Mouse (Mus musculus): ENCODE measurements at regions not wholly inside any gene's neighbourhood (a gene's known extent, or its start where the extent isn't known, plus 50 kb on each side); places are given as distances from the start of the nearest gene placed in this dataset.

- no peak overlapping the region for H3K27ac ChIP-seq
- H3K9me3 ChIP-seq (replicated peaks) = no peaks in the 10 kb centered on the region
- H3K36me3 ChIP-seq = no peaks in the 10 kb centered on the region
- H3K27me3 ChIP-seq = no peaks in the 10 kb centered on the region
- WGBS = 13% methylated on average over 1 of the region's 1 CpGs
- ATAC-seq (replicated peaks; ENCODE audit: low FRiP score) = no peak
- no peak overlapping the region for H3K9ac ChIP-seq
- H3K4me2 ChIP-seq = no peak overlapping the region
- H3K4me1 ChIP-seq = peaks cover 59% of the 10 kb centered on the region
- no peak overlapping the region for H3K4me3 ChIP-seq (replicated peaks)
These were observed 154.2 kb upstream of the Ctnnb1 start for GRCm38 (mm10) chr9:120774772-120775171.

DNA sequence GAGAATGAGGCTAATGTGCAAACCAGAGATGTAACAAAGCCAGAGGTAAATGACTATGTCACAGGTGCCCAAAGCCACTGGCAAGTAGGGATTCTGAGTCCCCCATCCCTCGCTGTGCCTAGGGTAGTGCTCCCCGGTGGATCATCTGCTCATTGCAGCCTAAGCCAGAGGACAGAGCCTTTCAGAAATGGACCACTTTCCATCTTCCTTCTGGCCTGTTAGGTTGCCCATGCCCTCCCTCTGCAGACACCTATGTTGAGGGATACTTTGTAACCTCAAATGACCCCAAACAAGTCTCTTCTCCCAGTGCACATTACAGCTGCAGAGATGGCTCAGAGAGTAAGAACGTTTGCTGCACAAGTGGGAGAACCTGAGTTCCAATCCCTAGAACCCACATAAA, 153.3 kb upstream of the Ctnnb1 start:
- H3K4me3 ChIP-seq (replicated peaks) = no peak overlapping the region
- H3K4me1 ChIP-seq = peaks cover 50% of the 10 kb centered on the region
- H3K36me3 ChIP-seq = no peaks in the 10 kb centered on the region
- H3K9me3 ChIP-seq (replicated peaks) = no peaks in the 10 kb centered on the region
- ATAC-seq (replicated peaks; ENCODE audit: low FRiP score) = no peak
- H3K27me3 ChIP-seq = no peaks in the 10 kb centered on the region
- 66% methylated on average over 3 of the region's 3 CpGs for WGBS
- no peak overlapping the region for H3K9ac ChIP-seq
- H3K27ac ChIP-seq = peak overlapping the region; percentile 81
- H3K4me2 ChIP-seq = no peak overlapping the region

DNA sequence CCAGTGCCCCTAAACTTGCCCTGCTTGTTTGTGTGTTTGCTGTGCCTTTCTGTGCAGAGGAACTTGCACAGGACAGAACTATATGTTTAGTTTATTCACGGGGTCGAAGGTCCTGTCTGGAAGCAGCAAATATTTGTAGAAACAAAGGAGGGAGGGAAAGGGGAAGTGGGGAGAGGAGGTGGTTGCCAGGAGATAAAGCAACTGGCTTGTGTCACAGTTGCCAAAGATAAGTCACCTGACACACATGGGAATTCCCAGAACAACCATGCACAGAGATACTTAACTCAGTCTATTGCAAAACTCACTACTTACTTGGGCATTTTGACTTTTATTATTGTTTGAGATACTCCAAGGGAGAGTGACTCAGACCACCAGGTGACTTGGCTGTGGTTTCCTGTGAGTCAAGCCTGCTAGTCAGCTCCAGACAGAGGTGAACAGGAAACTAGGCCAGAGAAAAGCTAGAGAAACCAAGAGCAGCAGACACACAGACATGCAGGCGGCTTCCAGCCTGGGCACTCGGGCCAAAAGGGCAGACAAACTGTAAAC, 152.5 kb upstream of the Ctnnb1 start:
- Histone ChIP-seq H3K9ac (no peak overlapping the region), H3K4me2 (no peak overlapping the region), H3K27ac (peak overlapping the region; percentile 81), H3K27me3 (no peaks in the 10 kb centered on the region), H3K4me3 (replicated peaks) (no peak overlapping the region), H3K4me1 (peaks cover 42% of the 10 kb centered on the region), H3K9me3 (replicated peaks) (no peaks in the 10 kb centered on the region), H3K36me3 (no peaks in the 10 kb centered on the region)
- 61% methylated on average over 4 of the region's 4 CpGs for WGBS
- ATAC-seq (replicated peaks; ENCODE audit: low FRiP score) = peak; percentile 45

- no peak for ATAC-seq (replicated peaks; ENCODE audit: low FRiP score)
- H3K27me3 ChIP-seq = no peaks in the 10 kb centered on the region
- 25% methylated on average over 6 of the region's 6 CpGs for WGBS
These were observed 152.0 kb upstream of the Ctnnb1 start for GRCm38 (mm10) chr9:120777016-120777415.

DNA sequence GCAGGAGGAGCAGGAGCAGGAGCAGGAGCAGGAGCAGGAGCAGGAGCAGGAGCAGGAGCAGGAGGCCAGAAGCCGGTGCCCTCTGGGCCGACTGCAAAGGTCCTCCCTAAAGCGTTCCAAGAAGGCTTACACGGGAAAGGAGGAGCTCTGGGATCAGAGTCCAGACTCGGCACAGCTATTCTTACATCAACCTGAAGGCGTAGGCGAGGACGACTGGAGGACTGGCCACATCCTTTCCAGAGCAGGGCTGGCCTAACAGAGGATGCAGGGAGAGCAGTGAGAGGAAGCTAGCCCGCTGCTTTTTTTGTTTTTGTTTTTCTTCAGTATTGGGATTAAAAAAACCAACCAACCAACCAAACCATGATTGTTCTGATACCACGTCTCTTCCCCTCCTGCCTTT, 151.5 kb upstream of the Ctnnb1 start:
- no peaks in the 10 kb centered on the region for H3K36me3 ChIP-seq
- H3K4me2 ChIP-seq = no peak overlapping the region
- no peaks in the 10 kb centered on the region for H3K9me3 ChIP-seq (replicated peaks)
- 75% methylated on average over 10 of the region's 10 CpGs for WGBS
- H3K27ac ChIP-seq = peak overlapping the region; percentile 83
- peaks cover 32% of the 10 kb centered on the region for H3K4me1 ChIP-seq
- no peak overlapping the region for H3K4me3 ChIP-seq (replicated peaks)
- no peak for ATAC-seq (replicated peaks; ENCODE audit: low FRiP score)
- no peak overlapping the region for H3K9ac ChIP-seq
- no peaks in the 10 kb centered on the region for H3K27me3 ChIP-seq

More at GRCm38 (mm10) chr9:120777016-120777415, 152.0 kb upstream of the Ctnnb1 start:
- no peak overlapping the region for H3K4me2 ChIP-seq
- no peak overlapping the region for H3K9ac ChIP-seq
- peak overlapping the region; percentile 81 for H3K27ac ChIP-seq
- no peak overlapping the region for H3K4me3 ChIP-seq (replicated peaks)
- peaks cover 37% of the 10 kb centered on the region for H3K4me1 ChIP-seq
- H3K9me3 ChIP-seq (replicated peaks) = no peaks in the 10 kb centered on the region
- H3K36me3 ChIP-seq = no peaks in the 10 kb centered on the region

DNA sequence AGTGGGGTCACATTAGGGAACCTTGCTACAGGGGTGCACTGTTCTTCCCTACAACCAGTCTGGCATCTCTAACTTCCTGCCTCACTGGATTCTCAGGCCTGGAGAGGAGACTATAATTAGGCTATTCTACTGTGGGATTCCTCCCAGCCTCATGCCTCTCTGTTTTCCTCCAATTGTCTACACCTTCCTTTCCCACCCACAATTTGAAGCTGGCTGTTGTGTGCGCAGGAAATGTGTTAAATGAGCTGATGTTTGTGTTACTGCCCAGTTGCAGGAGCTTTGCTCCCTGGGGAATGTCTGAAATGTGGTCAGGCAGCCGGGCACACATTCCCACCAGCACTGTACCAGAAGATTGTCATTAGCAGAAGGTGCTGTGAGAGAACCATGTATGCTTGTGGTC, 150.6 kb upstream of the Ctnnb1 start:
- ATAC-seq (replicated peaks; ENCODE audit: low FRiP score) = no peak
- WGBS = 19% methylated on average over 2 of the region's 2 CpGs
- H3K4me1 ChIP-seq = peaks cover 29% of the 10 kb centered on the region
- no peaks in the 10 kb centered on the region for H3K9me3 ChIP-seq (replicated peaks)
- H3K9ac ChIP-seq = no peak overlapping the region
- no peaks in the 10 kb centered on the region for H3K27me3 ChIP-seq
- no peak overlapping the region for H3K4me2 ChIP-seq
- H3K4me3 ChIP-seq (replicated peaks) = no peak overlapping the region
- H3K27ac ChIP-seq = peak overlapping the region; percentile 83
- no peaks in the 10 kb centered on the region for H3K36me3 ChIP-seq

- Histone ChIP-seq H3K9me3 (replicated peaks) (peaks cover 17% of the 10 kb centered on the region), H3K4me1 (peaks cover 8% of the 10 kb centered on the region; the same call in 1 of the 2 replicates)
- WGBS = 91% methylated on average over 5 of the region's 5 CpGs
These were observed 134.8 kb upstream of the Ctnnb1 start for GRCm38 (mm10) chr9:120794210-120794609.

GRCm38 (mm10) chr9:120796111-120796880, 132.7 kb upstream of the Ctnnb1 start:
- no peak overlapping the region for H3K4me2 ChIP-seq
- no peak overlapping the region for H3K9ac ChIP-seq
- peaks cover 11% of the 10 kb centered on the region; the same call in 1 of the 2 replicates for H3K9me3 ChIP-seq (replicated peaks)
- no peak overlapping the region for H3K4me3 ChIP-seq (replicated peaks)
- H3K4me1 ChIP-seq = peaks cover 8% of the 10 kb centered on the region; the same call in 1 of the 2 replicates
- 69% methylated on average over 10 of the region's 10 CpGs for WGBS
- H3K27ac ChIP-seq = no peak overlapping the region
- no peaks in the 10 kb centered on the region for H3K36me3 ChIP-seq
- ATAC-seq (replicated peaks; ENCODE audit: low FRiP score) = no peak
- H3K27me3 ChIP-seq = no peaks in the 10 kb centered on the region

More at GRCm38 (mm10) chr9:120794210-120794609, 134.8 kb upstream of the Ctnnb1 start:
- ATAC-seq (replicated peaks; ENCODE audit: low FRiP score) = no peak
- Histone ChIP-seq H3K9ac (no peak overlapping the region), H3K4me3 (replicated peaks) (no peak overlapping the region), H3K27ac (no peak overlapping the region), H3K27me3 (no peaks in the 10 kb centered on the region), H3K36me3 (no peaks in the 10 kb centered on the region), H3K4me2 (no peak overlapping the region)

- Histone ChIP-seq H3K27me3 (no peaks in the 10 kb centered on the region), H3K27ac (no peak overlapping the region), H3K9ac (no peak overlapping the region), H3K4me3 (replicated peaks) (no peak overlapping the region), H3K4me2 (no peak overlapping the region), H3K36me3 (no peaks in the 10 kb centered on the region), H3K4me1 (peaks cover 8% of the 10 kb centered on the region; the same call in 1 of the 2 replicates), H3K9me3 (replicated peaks) (no peaks in the 10 kb centered on the region)
- ATAC-seq (replicated peaks; ENCODE audit: low FRiP score) = no peak
- WGBS = 63% methylated on average over 10 of the region's 10 CpGs
These were observed 130.9 kb upstream of the Ctnnb1 start for GRCm38 (mm10) chr9:120797996-120798663.

GRCm38 (mm10) chr9:120798901-120799300, 130.1 kb upstream of the Ctnnb1 start:
- 32% methylated on average over 12 of the region's 12 CpGs for WGBS
- H3K9me3 ChIP-seq (replicated peaks) = no peaks in the 10 kb centered on the region
- H3K27ac ChIP-seq = no peak overlapping the region
- H3K27me3 ChIP-seq = no peaks in the 10 kb centered on the region
- H3K9ac ChIP-seq = no peak overlapping the region
- H3K36me3 ChIP-seq = no peaks in the 10 kb centered on the region
- peaks cover 8% of the 10 kb centered on the region; the same call in 1 of the 2 replicates for H3K4me1 ChIP-seq
- H3K4me3 ChIP-seq (replicated peaks) = no peak overlapping the region
- ATAC-seq (replicated peaks; ENCODE audit: low FRiP score) = no peak
- 0 out of 2 replicates have a peak overlapping the region, but pooled peaks have one; percentile 25 for H3K4me2 ChIP-seq

DNA sequence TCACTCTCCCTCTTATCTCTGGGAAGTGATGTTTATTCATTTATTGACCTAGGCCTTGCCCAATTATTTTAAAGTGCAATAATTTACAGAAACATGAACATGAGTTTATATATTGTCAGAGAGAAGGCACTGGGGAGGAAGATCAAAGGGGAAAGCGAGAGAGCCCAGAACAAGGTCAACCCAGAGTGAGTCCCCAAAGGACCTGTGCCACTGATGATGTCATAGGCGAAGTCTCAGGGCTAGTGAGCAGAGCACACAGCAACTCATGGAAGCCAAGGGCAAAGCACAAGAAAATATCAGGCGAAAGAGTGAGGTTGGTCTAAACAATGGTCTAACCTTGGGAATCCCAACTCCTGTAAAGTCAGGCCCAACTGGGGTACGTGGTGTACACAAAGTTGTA, 126.4 kb upstream of the Ctnnb1 start:
- Histone ChIP-seq H3K27ac (no peak overlapping the region), H3K4me2 (no peak overlapping the region), H3K9me3 (replicated peaks) (no peaks in the 10 kb centered on the region), H3K9ac (no peak overlapping the region), H3K4me1 (peaks cover 29% of the 10 kb centered on the region), H3K4me3 (replicated peaks) (no peak overlapping the region), H3K27me3 (no peaks in the 10 kb centered on the region), H3K36me3 (no peaks in the 10 kb centered on the region)
- no peak for ATAC-seq (replicated peaks; ENCODE audit: low FRiP score)
- WGBS = 87% methylated on average over 4 of the region's 4 CpGs

DNA sequence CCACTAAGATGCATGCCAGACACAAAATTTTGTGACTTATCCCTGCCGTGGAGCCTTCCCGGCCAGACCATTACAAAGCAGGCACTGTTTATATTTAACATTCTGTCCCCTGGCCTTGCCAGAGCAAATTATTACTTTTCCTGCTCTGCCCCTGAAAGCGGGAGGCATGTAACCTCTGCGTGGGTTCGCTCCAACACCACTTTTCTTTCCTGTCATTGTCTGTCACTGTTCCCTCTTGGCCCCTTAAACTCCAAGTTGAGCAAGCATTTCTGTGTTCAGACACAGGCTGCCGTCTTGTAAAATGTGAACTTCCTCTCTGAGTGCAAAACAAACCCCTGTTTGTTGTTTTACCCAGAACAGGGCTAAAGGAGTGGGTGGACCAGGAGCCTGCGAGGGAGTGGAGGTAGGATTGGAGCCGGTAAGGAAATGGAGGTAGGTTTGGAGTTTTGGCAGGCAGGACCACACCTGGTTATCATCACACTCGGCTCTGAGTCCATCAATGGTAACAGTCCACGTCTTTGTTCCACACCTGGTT, 124.2 kb upstream of the Ctnnb1 start:
- H3K9me3 ChIP-seq (replicated peaks) = no peaks in the 10 kb centered on the region
- H3K4me3 ChIP-seq (replicated peaks) = no peak overlapping the region
- H3K27ac ChIP-seq = peak overlapping the region; percentile 61
- ATAC-seq (replicated peaks; ENCODE audit: low FRiP score) = no peak
- no peak overlapping the region for H3K9ac ChIP-seq
- H3K36me3 ChIP-seq = no peaks in the 10 kb centered on the region
- WGBS = 23% methylated on average over 10 of the region's 10 CpGs
- no peaks in the 10 kb centered on the region for H3K27me3 ChIP-seq
- H3K4me1 ChIP-seq = peaks cover 29% of the 10 kb centered on the region
- no peak overlapping the region for H3K4me2 ChIP-seq
